Mouse (Mus musculus) left cerebral cortex, postnatal 4 days (tissue): ENCODE results near the gene Ppef1. TPM values are rescaled to one million over a fixed set of nuclear protein-coding genes. Genes with fewer than 3 reads are reported as not detected.
"Not testable (repeated sequence)": the region's sequence is repeated elsewhere in the genome, so short reads cannot be mapped to it uniquely, and the experiment has no call there.

Experiments
- DNase-seq: peaks from one replicate; pipeline ENCODE4 v3.0.0-alpha.2; 2022
- intact Hi-C: fragments of 180-260 bp; cut with DNase I; formaldehyde crosslinking; loops from one replicate; pipeline ENCODE4 v1.15.1; 2025
- total RNA-seq, 2 experiments: library from RNA; stranded (reverse); gene quantifications; 2 replicates each; pipeline ENCODE4 v1.2.3; 2021

Ppef1 gene
- 1 to 10 TPM in 1 of 2 experiments, under 1 TPM in 1; 0.76 to 1.0 TPM for total RNA-seq

GRCm38 (mm10) chrX:160735650-160736049 lies at the start of gene Ppef1:
Gene Ppef1, minus strand, starts transcription at chrX:160735765.
- DNase-seq = no peak
- intact Hi-C loops = loop anchor here (2.0 kb wide), 1 partner anchor 27 kb away; no protein-coding TSS in a partner anchor

- intact Hi-C loops = no loop called here
- DNase-seq = no peak
Measured at GRCm38 (mm10) chrX:160782276-160782675, 46.7 kb upstream of the Ppef1 start.

- DNase-seq = no peak
- intact Hi-C loops = no loop called here
Measured at GRCm38 (mm10) chrX:160773033-160773432, 37.5 kb upstream of the Ppef1 start.

GRCm38 (mm10) chrX:160769622-160770021 lies 34.1 kb upstream of the Ppef1 start:
- DNase-seq = not testable (repeated sequence)
- intact Hi-C loops = loop anchor here (10.0 kb wide), 1 partner anchor 255 kb away; no protein-coding TSS in a partner anchor

- intact Hi-C loops = loop anchor here (10.0 kb wide), 1 partner anchor 257 kb away; no protein-coding TSS in a partner anchor
- no peak for DNase-seq
Measured at GRCm38 (mm10) chrX:160767713-160768112, 32.1 kb upstream of the Ppef1 start, which contains the start of gene Rs1. Gene Rs1, plus strand, starts transcription at chrX:160768013.

- intact Hi-C loops = loop anchor here (10.0 kb wide), 1 partner anchor 259 kb away; no protein-coding TSS in a partner anchor
- no peak for DNase-seq
Measured at GRCm38 (mm10) chrX:160766233-160766616, 30.7 kb upstream of the Ppef1 start.

- intact Hi-C loops = loop anchor here (10.0 kb wide), 1 partner anchor 259 kb away; no protein-coding TSS in a partner anchor
- peak; percentile 85 for DNase-seq
Measured at GRCm38 (mm10) chrX:160765389-160766232, 30.0 kb upstream of the Ppef1 start.

- intact Hi-C loops = no loop called here
- DNase-seq = no peak
Measured at GRCm38 (mm10) chrX:160750808-160751207, 15.2 kb upstream of the Ppef1 start.

- intact Hi-C loops = no loop called here
- no peak for DNase-seq
Measured at GRCm38 (mm10) chrX:160748653-160749052, 13.1 kb upstream of the Ppef1 start.

GRCm38 (mm10) chrX:160745399-160745798 lies 9.8 kb upstream of the Ppef1 start:
- DNase-seq = no peak
- intact Hi-C loops = no loop called here

GRCm38 (mm10) chrX:160699171-160699570 lies 36.4 kb downstream of the Ppef1 start:
- intact Hi-C loops = no loop called here
- peak; percentile 60 for DNase-seq

- DNase-seq = no peak
- intact Hi-C loops = no loop called here
Measured at GRCm38 (mm10) chrX:160691559-160691958, 44.0 kb downstream of the Ppef1 start.

GRCm38 (mm10) chrX:160690094-160690493 lies 45.5 kb downstream of the Ppef1 start:
- no peak for DNase-seq
- intact Hi-C loops = no loop called here

- no peak for DNase-seq
- intact Hi-C loops = no loop called here
Measured at GRCm38 (mm10) chrX:160669992-160670391, 65.6 kb downstream of the Ppef1 start.

GRCm38 (mm10) chrX:160610882-160611644 lies 124.5 kb downstream of the Ppef1 start:
- intact Hi-C loops = no loop called here
- no peak for DNase-seq

- DNase-seq = no peak
- intact Hi-C loops = no loop called here
Measured at GRCm38 (mm10) chrX:160610482-160610881, 125.1 kb downstream of the Ppef1 start.

GRCm38 (mm10) chrX:160609849-160610248 lies 125.7 kb downstream of the Ppef1 start:
- intact Hi-C loops = no loop called here
- peak; percentile 34 for DNase-seq

- no peak for DNase-seq
- intact Hi-C loops = no loop called here
Measured at GRCm38 (mm10) chrX:160603981-160604541, 131.5 kb downstream of the Ppef1 start.

- no peak for DNase-seq
- intact Hi-C loops = no loop called here
Measured at GRCm38 (mm10) chrX:160603316-160603715, 132.2 kb downstream of the Ppef1 start.

GRCm38 (mm10) chrX:160602770-160603169 lies 132.8 kb downstream of the Ppef1 start:
- intact Hi-C loops = no loop called here
- no peak for DNase-seq

- intact Hi-C loops = no loop called here
- DNase-seq = peak; percentile 20
Measured at GRCm38 (mm10) chrX:160601053-160601452, 134.5 kb downstream of the Ppef1 start.
